Mouse (Mus musculus): ENCODE measurements around the gene Psmc3.

DNA sequence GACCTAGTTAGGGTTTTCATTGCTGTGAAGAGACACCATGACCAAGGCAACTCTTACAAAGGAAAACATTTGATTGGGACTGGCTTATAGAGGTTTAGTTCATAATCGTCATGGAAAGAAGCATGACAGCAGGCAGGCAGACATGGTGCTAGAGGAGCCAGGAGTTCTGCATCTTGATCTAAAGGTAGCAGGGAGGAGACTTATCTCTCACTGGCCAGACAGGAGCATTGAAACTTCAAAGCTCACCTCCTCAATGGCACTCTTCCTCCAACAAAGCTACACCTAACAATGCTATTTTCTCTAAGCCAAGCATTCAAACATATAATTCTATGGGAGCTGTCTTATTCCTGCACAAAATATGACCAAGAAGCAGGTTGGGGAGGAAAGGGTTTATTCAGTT, 27.3 kb upstream of the Psmc3 start:
- TF ChIP-seq CTCF (IDR thresholded peaks at IDR 0.05; ENCODE audit: low read depth, low read length) (no peak), POLR2A (IDR thresholded peaks at IDR 0.05; ENCODE audit: borderline replicate concordance, low read depth, low read length) (no peak)
